Mouse (Mus musculus): ENCODE measurements around the gene Hydin.
"Not testable (repeated sequence)": the region's sequence is repeated elsewhere in the genome, so short reads cannot be mapped to it uniquely, and the experiment has no call there.

Gene Hydin

GRCm38 (mm10) chr8:110521851-110522250 lies 255.1 kb downstream of the Hydin start:
- no peak for DNase-seq (ENCODE audit: low read depth, low spot score)

DNA sequence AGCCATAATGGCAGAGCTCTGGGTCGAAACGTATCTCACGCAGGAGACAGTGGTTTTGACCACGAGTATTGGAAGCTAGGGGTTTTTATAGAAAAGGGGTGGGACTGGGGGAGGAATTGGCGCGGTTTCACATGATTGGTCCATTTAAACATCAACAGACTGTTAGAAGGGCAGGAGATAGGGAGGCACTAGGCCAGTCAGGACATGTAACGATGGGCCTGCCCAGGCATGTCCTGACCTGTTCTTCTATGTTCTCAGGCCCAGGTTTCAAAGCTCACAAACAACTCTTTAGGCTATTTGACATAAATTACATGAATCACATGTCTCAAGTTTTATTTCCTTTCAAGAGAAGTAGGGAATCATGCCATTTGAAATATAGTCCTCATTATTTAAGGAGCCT lies 255.7 kb downstream of the Hydin start:
- DNase-seq (ENCODE audit: low read depth, low spot score), result not testable (repeated sequence)

DNA sequence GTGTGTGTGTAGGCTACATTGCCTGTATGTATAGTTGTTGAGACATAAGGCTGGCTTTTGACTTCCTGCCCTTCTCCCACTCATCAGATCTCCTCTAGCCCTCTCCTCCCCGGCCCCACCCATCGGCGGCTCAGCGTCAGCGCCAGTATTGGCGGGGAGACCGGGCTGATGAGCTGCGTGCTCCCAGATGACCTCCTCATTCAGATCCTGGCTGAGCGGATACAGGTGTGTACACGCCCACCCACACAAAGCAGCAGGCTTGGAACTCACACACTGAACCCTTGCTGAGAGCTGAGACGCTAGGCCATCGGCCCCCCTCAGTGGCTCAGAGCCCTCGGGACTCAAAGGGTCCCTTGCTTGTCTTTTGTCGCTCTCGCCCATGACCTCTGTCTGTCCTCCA lies 256.2 kb downstream of the Hydin start:
- DNase-seq (ENCODE audit: low read depth, low spot score), result no peak

- no peak for DNase-seq (ENCODE audit: low read depth, low spot score)
Observed at GRCm38 (mm10) chr8:110525229-110525628, 258.5 kb downstream of the Hydin start.

- no peak for DNase-seq (ENCODE audit: low read depth, low spot score)
Observed at GRCm38 (mm10) chr8:110530008-110530762, 263.4 kb downstream of the Hydin start.

GRCm38 (mm10) chr8:110533781-110534180 lies 267.0 kb downstream of the Hydin start:
- no peak for DNase-seq (ENCODE audit: low read depth, low spot score)

DNA sequence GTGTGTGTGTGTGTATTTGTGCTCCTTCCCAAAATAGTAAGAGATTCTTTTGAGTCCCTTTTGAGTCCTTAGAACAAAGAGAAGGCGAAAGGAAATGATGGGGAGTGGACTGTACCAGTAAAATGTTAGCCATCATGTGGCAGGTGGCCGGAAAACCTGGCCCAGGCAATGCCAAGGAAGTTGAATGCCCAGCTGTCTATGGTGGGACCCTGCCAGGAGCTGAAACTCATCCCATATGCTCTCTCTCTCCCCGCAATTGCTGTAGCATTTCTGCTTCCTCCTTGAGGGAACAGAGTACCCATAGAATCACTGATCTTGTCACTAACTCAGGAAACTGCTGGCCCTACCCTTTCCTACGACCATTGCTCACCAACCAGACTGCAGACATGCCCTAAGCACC lies 271.1 kb downstream of the Hydin start:
- no peak for DNase-seq (ENCODE audit: low read depth, low spot score)

- DNase-seq (ENCODE audit: low read depth, low spot score), result no peak
Observed at GRCm38 (mm10) chr8:110550343-110550742, 283.6 kb downstream of the Hydin start.

- DNase-seq (ENCODE audit: low read depth, low spot score), result not testable (repeated sequence)
Observed at GRCm38 (mm10) chr8:110552111-110552510, 285.3 kb downstream of the Hydin start.

DNA sequence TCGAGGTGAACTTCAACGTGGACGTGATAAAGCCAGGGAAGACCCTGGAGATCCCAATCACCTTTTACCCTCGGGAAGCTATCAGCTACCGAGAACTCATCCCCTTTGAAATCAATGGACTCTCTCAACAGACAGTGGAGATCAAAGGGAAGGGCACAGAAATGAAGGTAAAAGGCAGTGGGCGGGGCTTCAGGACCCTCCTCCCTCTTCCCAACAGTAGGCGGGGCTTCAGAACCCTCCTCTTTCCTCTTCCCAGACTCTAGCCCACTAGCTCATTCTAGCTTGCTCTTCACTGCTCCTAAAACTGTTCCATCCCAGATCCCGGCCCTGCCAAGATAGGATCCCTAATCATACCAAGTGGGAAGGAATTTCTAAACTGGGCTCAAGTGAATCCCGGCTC lies 325.9 kb downstream of the Hydin start:
- no peak for DNase-seq (ENCODE audit: low read depth, low spot score)

- no peak for DNase-seq (ENCODE audit: low read depth, low spot score)
Observed at GRCm38 (mm10) chr8:110594164-110594563, 327.4 kb downstream of the Hydin start.

DNA sequence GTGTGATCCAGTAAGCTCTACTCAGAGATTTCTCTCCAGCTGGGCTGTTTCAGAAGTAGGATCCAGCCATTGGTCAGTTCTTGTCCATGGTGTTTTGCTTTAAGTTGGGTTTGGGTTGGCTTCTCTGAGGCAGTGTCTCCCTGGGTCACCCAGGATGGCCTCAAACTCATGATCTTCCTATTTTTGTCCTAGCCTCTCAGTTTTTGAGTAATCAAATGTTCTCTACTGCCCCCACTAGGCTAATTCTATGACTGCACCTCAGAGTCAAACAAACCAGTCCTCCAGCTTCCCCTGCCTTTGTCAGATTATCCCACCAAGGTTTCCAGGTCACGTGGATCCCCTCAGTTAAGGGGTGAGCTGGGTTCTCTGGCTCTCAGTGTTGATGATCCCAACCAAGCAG lies 337.8 kb downstream of the Hydin start:
- DNase-seq (ENCODE audit: low read depth, low spot score), result no peak

DNA sequence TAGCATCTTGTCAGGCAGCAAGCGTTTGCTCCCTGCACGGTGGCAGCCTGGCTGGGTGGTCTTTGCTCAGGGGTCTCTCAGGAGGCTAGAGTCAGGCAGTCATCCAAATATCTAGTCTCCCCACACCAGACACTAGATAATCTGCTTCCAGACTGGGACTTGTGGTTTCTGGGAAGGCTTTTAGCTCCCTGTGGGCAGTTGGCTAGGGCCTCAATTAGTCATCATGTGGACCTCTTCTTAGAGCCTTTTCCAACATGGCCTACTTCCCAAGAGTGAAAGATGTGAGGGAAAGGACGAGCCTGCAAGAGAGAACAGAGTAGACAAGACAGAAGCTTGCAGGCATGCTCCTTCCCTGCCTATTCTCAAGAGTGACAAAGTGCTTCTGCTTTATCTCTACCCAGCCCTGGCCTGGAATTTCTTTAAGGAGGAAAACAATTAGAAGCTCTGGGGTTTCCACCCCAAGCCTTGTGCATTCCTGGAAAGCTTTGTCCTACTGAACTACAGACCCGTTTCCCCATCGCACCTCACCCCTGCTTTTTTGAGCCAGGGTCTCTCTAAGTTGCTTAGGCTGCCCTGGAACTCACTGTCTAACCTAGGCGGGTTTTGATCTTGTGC lies 338.7 kb downstream of the Hydin start:
- DNase-seq (ENCODE audit: low read depth, low spot score), result no peak

- DNase-seq (ENCODE audit: low read depth, low spot score), result no peak
Observed at GRCm38 (mm10) chr8:110615730-110616129, 349.0 kb downstream of the Hydin start.

DNA sequence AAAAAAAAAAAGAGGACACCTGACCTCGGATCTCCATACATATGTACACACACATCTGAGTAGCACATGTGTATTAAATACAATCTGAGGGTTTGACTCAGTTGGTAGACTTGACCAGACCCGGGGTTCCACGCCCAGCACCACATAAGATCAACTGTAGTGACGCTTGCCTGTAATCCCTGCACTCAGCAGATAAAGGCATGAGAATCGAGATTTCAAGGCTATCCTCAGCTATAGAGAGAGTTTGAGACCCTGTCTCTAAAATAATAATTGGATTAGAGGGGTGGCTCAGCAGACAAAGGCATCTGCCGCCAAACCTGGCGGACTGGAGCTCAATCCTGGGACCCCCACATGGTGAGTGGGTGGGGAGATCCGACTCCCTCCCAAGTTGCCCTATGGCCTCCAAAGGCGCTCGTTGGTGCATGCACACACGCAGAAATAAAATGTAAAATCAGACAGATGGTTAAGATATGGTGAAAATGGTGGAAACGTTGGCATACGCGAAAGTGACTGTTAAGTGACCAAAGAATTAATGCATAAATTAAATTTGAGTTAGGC lies 351.1 kb downstream of the Hydin start:
- DNase-seq (ENCODE audit: low read depth, low spot score), result no peak

GRCm38 (mm10) chr8:110618391-110619207 lies 351.8 kb downstream of the Hydin start, which contains the start of gene Vac14:
Gene Vac14, plus strand, starts transcription at chr8:110618585.
- peak; percentile 90 for DNase-seq (ENCODE audit: low read depth, low spot score)

DNA sequence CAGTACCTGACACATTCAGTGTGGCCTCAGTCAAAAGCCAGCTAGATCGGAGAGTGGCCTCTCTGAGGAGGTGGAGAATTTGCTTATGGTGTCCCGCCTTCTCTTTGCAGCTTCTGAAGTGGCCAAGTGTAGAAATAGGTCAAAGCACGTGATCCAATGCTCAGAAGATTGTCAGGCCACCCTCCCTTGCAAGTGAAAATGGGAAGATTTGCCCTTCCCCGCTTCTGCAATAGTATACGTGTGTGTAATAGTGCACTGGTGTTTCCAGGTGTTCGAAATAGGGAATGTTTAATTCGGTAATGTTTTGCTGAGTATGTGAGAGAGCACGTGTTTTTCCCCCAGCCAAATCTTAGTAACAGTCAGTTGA lies 352.4 kb downstream of the Hydin start:
- no peak for DNase-seq (ENCODE audit: low read depth, low spot score)

DNA sequence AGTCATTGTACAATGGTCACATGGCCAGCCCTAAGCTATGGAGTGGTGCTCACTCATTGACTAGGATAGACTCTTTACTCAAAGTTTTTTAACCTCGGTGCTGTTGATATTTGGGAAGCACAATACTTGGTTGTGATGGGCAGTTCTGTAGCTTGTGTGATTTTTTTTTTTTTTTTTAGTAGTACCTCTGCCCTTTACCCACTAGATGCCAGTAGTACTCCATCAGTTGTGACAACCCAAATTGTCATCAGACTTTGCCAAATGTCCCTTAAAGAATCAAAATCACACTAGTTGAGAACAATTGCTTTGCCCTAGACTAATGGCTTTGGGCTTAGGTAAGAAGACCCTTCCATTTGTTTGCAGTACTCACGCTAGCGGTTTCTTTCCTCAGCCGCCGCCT lies 353.1 kb downstream of the Hydin start:
- no peak for DNase-seq (ENCODE audit: low read depth, low spot score)

DNA sequence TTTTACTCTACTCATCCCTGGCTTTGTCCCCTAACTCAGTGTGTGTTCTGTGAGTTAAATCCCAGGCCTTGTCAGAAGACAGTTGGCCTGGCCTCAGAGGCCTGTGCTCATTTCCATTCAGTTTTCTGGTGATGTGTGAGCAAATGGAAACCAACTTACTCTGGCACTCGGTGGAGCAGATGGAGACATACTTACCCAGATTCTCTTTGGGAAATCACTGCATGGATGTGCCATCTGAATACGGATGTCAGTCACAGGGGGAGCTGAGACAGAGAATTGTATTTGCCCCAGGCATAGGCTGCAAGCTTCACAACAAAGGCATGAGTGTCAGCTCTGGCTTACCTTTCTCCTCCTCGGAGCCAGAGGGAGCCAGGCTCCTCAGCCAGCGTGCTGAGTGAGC lies 359.7 kb downstream of the Hydin start:
- DNase-seq (ENCODE audit: low read depth, low spot score), result no peak

DNA sequence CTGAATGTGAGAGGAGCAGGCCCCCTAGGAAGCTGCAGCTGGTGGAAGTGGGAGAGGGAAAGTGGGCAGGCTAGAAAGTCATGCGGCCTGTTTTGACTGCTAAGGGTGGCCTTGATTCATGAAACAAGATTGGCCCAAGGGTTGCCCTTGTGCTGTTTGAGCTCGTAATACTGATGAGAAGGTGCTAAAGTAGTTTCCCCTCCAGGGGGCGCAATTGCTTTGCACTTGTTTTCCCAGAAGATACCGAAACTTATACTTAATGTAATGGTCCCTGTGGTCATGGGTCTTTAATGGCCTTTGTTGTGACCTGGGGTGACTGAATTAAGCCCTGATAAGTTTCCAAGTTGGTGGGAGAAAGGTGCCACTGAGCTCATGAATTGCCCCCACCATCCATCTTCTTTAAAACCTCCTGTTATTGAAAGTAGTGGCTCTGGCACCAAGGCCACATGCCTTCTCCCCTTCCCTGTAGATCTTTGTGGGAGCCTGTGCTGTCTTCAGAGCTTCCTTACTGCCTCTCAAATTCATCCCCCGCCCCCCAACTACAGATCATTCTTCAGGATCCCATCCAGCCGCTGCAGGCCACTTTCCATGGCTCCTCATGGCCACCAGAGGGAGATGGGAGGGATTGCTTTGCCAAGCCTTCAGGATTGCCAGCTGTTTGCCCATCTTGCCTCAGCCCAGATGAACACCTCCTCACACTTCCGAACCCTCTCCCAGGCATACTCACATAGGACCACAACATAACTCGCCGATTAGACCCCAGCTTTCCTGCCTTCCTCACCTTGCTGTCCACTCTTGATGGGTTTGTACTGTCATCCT lies 362.7 kb downstream of the Hydin start:
- DNase-seq (ENCODE audit: low read depth, low spot score), result peak; percentile 45

- no peak for DNase-seq (ENCODE audit: low read depth, low spot score)
Observed at GRCm38 (mm10) chr8:110630079-110630478, 363.3 kb downstream of the Hydin start.

Data from skeletal muscle tissue, adult 2 months (tissue).